In genomic region chr1:185274819-185275545, GRCm38 (mm10) we compare ENCODE assay signal across 21 mouse cellular contexts. TPM values are rescaled to one million over a fixed set of nuclear protein-coding genes. Genes with fewer than 3 reads are reported as not detected.
DNase-seq lines count a peak whose midpoint lies in the region; ATAC-seq and TF ChIP-seq lines count a peak whose summit lies in the region.
"Had no signal": no experiment of that assay in that cellular context is flagged by ENCODE, and none has a peak within 500 bp of the region (broad histone marks: within the 10 kb centered on the region; RNA-seq: fewer than 3 reads in every experiment).

No protein-coding gene starts in this region.

- H3K4me3 ChIP-seq in heart, postnatal 0 days (ENCODE audit: low read depth, low read length): no peak overlapping the region
- no peak overlapping the region for H3K4me3 ChIP-seq in liver, postnatal 0 days (ENCODE audit: low read depth, low read length)
- no peak overlapping the region for H3K4me3 ChIP-seq in liver, embryonic 11.5 days (ENCODE audit: low read depth, low read length)
- H3K4me3 ChIP-seq in intestine, postnatal 0 days (ENCODE audit: low read depth, low read length): no peak overlapping the region
- H3K4me3 ChIP-seq: forebrain, embryonic 15.5 days; left cerebral cortex, adult 2 months; lung, embryonic 15.5 days; midbrain, embryonic 10.5 days; stomach, embryonic 15.5 days had no signal

- no peaks in the 10 kb centered on the region; the same call in 1 of the 2 replicates for H3K9me3 ChIP-seq in heart, postnatal 0 days (replicated peaks; ENCODE audit: control insufficient read depth, low read length)
- H3K9me3 ChIP-seq in liver, postnatal 0 days (ENCODE audit: low read length): no peaks in the 10 kb centered on the region
- H3K9me3 ChIP-seq in liver, embryonic 11.5 days (ENCODE audit: control insufficient read depth, low read length): no peaks in the 10 kb centered on the region
- no peaks in the 10 kb centered on the region for H3K9me3 ChIP-seq in intestine, postnatal 0 days (ENCODE audit: control insufficient read depth)
- H3K9me3 ChIP-seq: forebrain, embryonic 15.5 days; lung, embryonic 15.5 days; midbrain, embryonic 10.5 days; stomach, embryonic 15.5 days had no signal

- H3K9ac ChIP-seq in heart, postnatal 0 days (replicated peaks; ENCODE audit: low read depth, low read length): no peak overlapping the region
- H3K9ac ChIP-seq in liver, postnatal 0 days (replicated peaks): no peak overlapping the region
- H3K9ac ChIP-seq in liver, embryonic 11.5 days (ENCODE audit: low read depth, low read length): no peak overlapping the region
- H3K9ac ChIP-seq in intestine, postnatal 0 days (ENCODE audit: low read depth, low read length): no peak overlapping the region
- H3K9ac ChIP-seq: forebrain, embryonic 15.5 days; liver, embryonic 14.5 days; lung, embryonic 15.5 days; stomach, embryonic 15.5 days had no signal

- no peaks in the 10 kb centered on the region for H3K4me1 ChIP-seq in heart, postnatal 0 days (ENCODE audit: control insufficient read depth, insufficient read depth)
- no peaks in the 10 kb centered on the region for H3K4me1 ChIP-seq in liver, postnatal 0 days (ENCODE audit: insufficient read depth)
- H3K4me1 ChIP-seq in liver, embryonic 11.5 days (replicated peaks; ENCODE audit: control insufficient read depth, insufficient read depth, low read length): no peaks in the 10 kb centered on the region
- H3K4me1 ChIP-seq in intestine, postnatal 0 days (replicated peaks; ENCODE audit: control insufficient read depth, insufficient read depth, low read length): peaks cover 3% of the 10 kb centered on the region; the same call in 1 of the 2 replicates
- H3K4me1 ChIP-seq: forebrain, embryonic 15.5 days; lung, embryonic 15.5 days; midbrain, embryonic 10.5 days; stomach, embryonic 15.5 days had no signal

- no peak for TF ChIP-seq CTCF in heart, postnatal 0 days (IDR thresholded peaks at IDR 0.05; ENCODE audit: low read depth)
- no peak for TF ChIP-seq CTCF in liver, postnatal 0 days (IDR thresholded peaks at IDR 0.05; ENCODE audit: low read depth)
- no peak for TF ChIP-seq CTCF in intestine, postnatal 0 days (IDR thresholded peaks at IDR 0.05; ENCODE audit: low read depth)

- no peak for TF ChIP-seq EP300 in heart, postnatal 0 days (IDR thresholded peaks at IDR 0.05; ENCODE audit: low read depth)
- TF ChIP-seq EP300 in liver, postnatal 0 days (IDR thresholded peaks at IDR 0.05; ENCODE audit: low read depth): no peak

- peak; percentile 37 for DNase-seq in adrenal gland, postnatal 10 days
- no peak for DNase-seq in adrenal gland, postnatal 25 days
- no peak for DNase-seq in heart, postnatal 0 days (ENCODE audit: low spot score)
- DNase-seq in heart, postnatal 4 days: no peak
- no peak for DNase-seq in liver, postnatal 0 days
- DNase-seq in liver, embryonic 11.5 days (ENCODE audit: low spot score): no peak
- DNase-seq: cerebellum, adult 2 months; cerebellum, postnatal 25 days; thymus, postnatal 25 days had no signal

- H3K27ac ChIP-seq in heart, postnatal 0 days (ENCODE audit: low read depth): peak overlapping the region; percentile 30
- H3K27ac ChIP-seq in liver, postnatal 0 days (ENCODE audit: low read depth): peak overlapping the region; percentile 2; the same call in 1 of the 2 replicates
- no peak overlapping the region for H3K27ac ChIP-seq in liver, embryonic 11.5 days (ENCODE audit: low read depth, low read length)
- peak overlapping the region; percentile 75 for H3K27ac ChIP-seq in intestine, postnatal 0 days (ENCODE audit: low read depth, low read length)
- H3K27ac ChIP-seq: forebrain, embryonic 15.5 days; hindbrain, postnatal 0 days; left cerebral cortex, adult 2 months; liver, embryonic 14.5 days; lung, embryonic 15.5 days; macrophage; midbrain, embryonic 10.5 days; stomach, embryonic 15.5 days had no signal

- no peaks in the 10 kb centered on the region for H3K27me3 ChIP-seq in heart, postnatal 0 days (ENCODE audit: control insufficient read depth, insufficient read depth, low read length)
- no peaks in the 10 kb centered on the region for H3K27me3 ChIP-seq in liver, postnatal 0 days (ENCODE audit: insufficient read depth, low read length)
- H3K27me3 ChIP-seq in liver, embryonic 11.5 days (replicated peaks; ENCODE audit: control insufficient read depth, insufficient read depth, low read length): no peaks in the 10 kb centered on the region
- no peaks in the 10 kb centered on the region for H3K27me3 ChIP-seq in intestine, postnatal 0 days (replicated peaks; ENCODE audit: control insufficient read depth, insufficient read depth, low read length)
- H3K27me3 ChIP-seq: forebrain, embryonic 15.5 days; lung, embryonic 15.5 days; stomach, embryonic 15.5 days had no signal

- H3K4me2 ChIP-seq in heart, postnatal 0 days (ENCODE audit: low read depth, low read length): no peak overlapping the region
- H3K4me2 ChIP-seq in liver, postnatal 0 days (ENCODE audit: low read depth, low read length): no peak overlapping the region
- H3K4me2 ChIP-seq in liver, embryonic 11.5 days: no peak overlapping the region
- no peak overlapping the region for H3K4me2 ChIP-seq in intestine, postnatal 0 days (replicated peaks; ENCODE audit: low read depth)
- H3K4me2 ChIP-seq: forebrain, embryonic 15.5 days; heart, embryonic 11.5 days; lung, embryonic 15.5 days; stomach, embryonic 15.5 days had no signal

- no peak for ATAC-seq in heart, postnatal 0 days (ENCODE audit: insufficient read depth, low read depth)
- no peak for ATAC-seq in liver, postnatal 0 days
- no peak for ATAC-seq in liver, embryonic 11.5 days (replicated peaks; ENCODE audit: low FRiP score)
- ATAC-seq in intestine, postnatal 0 days: no peak
- ATAC-seq in megakaryocyte-erythroid progenitor cell, adult 5-6 weeks (replicated peaks; ENCODE audit: low FRiP score, low TSS enrichment, poor library complexity, severe bottlenecking): no peak
- ATAC-seq: CD4-positive, CD25-positive, alpha-beta regulatory T cell, adult 4 months; forebrain, embryonic 15.5 days; hindbrain, postnatal 0 days had no signal

- peaks cover 73% of the 10 kb centered on the region for H3K36me3 ChIP-seq in heart, postnatal 0 days (replicated peaks; ENCODE audit: control insufficient read depth, insufficient read depth, low read length)
- peaks cover 68% of the 10 kb centered on the region for H3K36me3 ChIP-seq in liver, postnatal 0 days (replicated peaks; ENCODE audit: insufficient read depth, low read length)
- peaks cover 44% of the 10 kb centered on the region for H3K36me3 ChIP-seq in liver, embryonic 11.5 days (ENCODE audit: control insufficient read depth, insufficient read depth, low read length)
- peaks cover 50% of the 10 kb centered on the region for H3K36me3 ChIP-seq in intestine, postnatal 0 days (ENCODE audit: control insufficient read depth, insufficient read depth)

- WGBS in heart, postnatal 0 days: 61% methylated on average over 5 of the region's 5 CpGs
- 75% methylated on average over 5 of the region's 5 CpGs for WGBS in liver, postnatal 0 days (ENCODE audit: insufficient replicate concordance)
- WGBS in liver, embryonic 11.5 days: 79% methylated on average over 5 of the region's 5 CpGs
- 65% methylated on average over 5 of the region's 5 CpGs for WGBS in intestine, postnatal 0 days

RNA-seq across cellular contexts. Expression of gene Iars2, which starts 54.2 kb away (rescaled TPM):
- total RNA-seq in adrenal gland, postnatal 10 days (2021): 100 to 1,000 TPM; 103 to 111 TPM
- 86.6 and 107 TPM in 2 replicates for total RNA-seq in adrenal gland, postnatal 25 days (2021)
- total RNA-seq in heart, postnatal 0 days (2014; rRNA removed; ENCODE audit: low replicate concordance): 93.3 and 102 TPM in 2 replicates
- polyA plus RNA-seq in heart, postnatal 0 days (2015; fragmentation: Nextera tagmentation; extraction: Ambion mirVana): 36.2 and 38.9 TPM in 2 replicates
- total RNA-seq in heart, postnatal 4 days (2021): 10 to 100 TPM; 71.5 to 73.4 TPM
- 13.8 and 15.3 TPM in 2 replicates for polyA plus RNA-seq in liver, postnatal 0 days (2015; fragmentation: Nextera tagmentation; extraction: Ambion mirVana)
- polyA plus RNA-seq in liver, embryonic 11.5 days (2014; fragmentation: Nextera tagmentation; extraction: Ambion mirVana): 41.0 and 49.6 TPM in 2 replicates
- polyA plus RNA-seq in intestine, postnatal 0 days (2015; fragmentation: Nextera tagmentation; extraction: Ambion mirVana): 64.1 and 64.9 TPM in 2 replicates
- total RNA-seq in megakaryocyte-erythroid progenitor cell, adult 5-6 weeks (2014; fragmentation: Nextera tagmentation): 46.5 and 56.5 TPM in 2 replicates
- 81.0 and 95.6 TPM in 2 replicates for total RNA-seq in megakaryocyte-erythroid progenitor cell, adult 5-6 weeks (2017)

RNA-seq across cellular contexts. Expression of gene Bpnt1, which starts 57.0 kb away (rescaled TPM):
- total RNA-seq in adrenal gland, postnatal 10 days (2021): 10 to 100 TPM; 64.5 to 71.2 TPM
- total RNA-seq in adrenal gland, postnatal 25 days (2021): 99.9 and 103 TPM in 2 replicates
- 24.6 and 59.1 TPM in 2 replicates for total RNA-seq in heart, postnatal 0 days (2014; rRNA removed; ENCODE audit: low replicate concordance)
- 33.7 and 34.3 TPM in 2 replicates for polyA plus RNA-seq in heart, postnatal 0 days (2015; fragmentation: Nextera tagmentation; extraction: Ambion mirVana)
- 10 to 100 TPM; 27.8 to 29.8 TPM for total RNA-seq in heart, postnatal 4 days (2021)
- polyA plus RNA-seq in liver, postnatal 0 days (2015; fragmentation: Nextera tagmentation; extraction: Ambion mirVana): 21.7 TPM in 2 replicates
- 28.4 and 29.4 TPM in 2 replicates for polyA plus RNA-seq in liver, embryonic 11.5 days (2014; fragmentation: Nextera tagmentation; extraction: Ambion mirVana)
- 302 and 311 TPM in 2 replicates for polyA plus RNA-seq in intestine, postnatal 0 days (2015; fragmentation: Nextera tagmentation; extraction: Ambion mirVana)
- total RNA-seq in megakaryocyte-erythroid progenitor cell, adult 5-6 weeks (2014; fragmentation: Nextera tagmentation): 8.0 and 10.5 TPM in 2 replicates
- 14.2 and 21.4 TPM in 2 replicates for total RNA-seq in megakaryocyte-erythroid progenitor cell, adult 5-6 weeks (2017)
